Mouse (Mus musculus) lung, adult 2 months (tissue): ENCODE data around the gene Mpc1.

Experiments used
- CTCF ChIP-seq: fragments of 200-500 bp; IDR thresholded peaks from 2 replicates; pipeline ENCODE4 v1.5.1; 2011; ENCODE audit warnings: mild to moderate bottlenecking, low read length, control low read depth; ENCODE audit not compliant: insufficient read depth
- POLR2A ChIP-seq: fragments of 200-500 bp; IDR thresholded peaks from 2 replicates; pipeline ENCODE4 v1.6.1; 2011; ENCODE audit warnings: low read depth, mild to moderate bottlenecking, control low read depth, low read length, borderline replicate concordance; ENCODE audit errors: extremely low read depth

DNA sequence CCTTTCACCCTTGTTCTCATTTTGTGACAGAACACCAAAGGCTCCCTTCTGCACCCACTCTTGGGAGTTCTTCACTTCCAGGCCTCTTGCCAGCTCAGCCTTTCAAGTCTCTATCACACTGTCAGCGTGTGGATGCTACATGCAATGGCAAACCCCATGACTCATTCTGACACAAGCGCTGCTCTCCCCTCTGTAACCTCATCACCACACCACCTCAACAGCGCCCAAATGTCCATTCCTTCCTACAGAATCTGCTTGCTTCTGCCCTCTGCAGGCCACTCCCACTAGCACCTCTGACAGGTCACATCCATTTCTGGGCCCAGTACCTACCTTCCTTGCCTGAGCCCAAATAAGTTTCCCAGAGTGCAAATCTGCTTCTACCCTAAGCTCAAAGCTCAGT is 23.1 kb downstream of the Mpc1 start:
- TF ChIP-seq CTCF (peak; percentile 41; the same call in 1 of the 2 replicates), POLR2A (no peak)
